Mouse (Mus musculus): ENCODE results near the gene Aifm2. TPM values are rescaled to one million over a fixed set of nuclear protein-coding genes. Genes with fewer than 3 reads are reported as not detected.
A peak's percentile ranks its signal among the peaks of the same experiment; 100 is the strongest.

Aifm2 gene
- polyA plus RNA-seq, 1 experiment from 2014 or later, result 10.8 TPM

GRCm38 (mm10) chr10:61695703-61696559 lies 19.1 kb upstream of the Aifm2 start:
- peak overlapping the region; percentile 74; the same call in 1 of the 2 replicates for H3K27ac ChIP-seq (replicated peaks)
- under 1% methylated on average over 110 of the region's 111 CpGs for WGBS
- peaks cover 17% of the 10 kb centered on the region for H3K4me1 ChIP-seq
- H3K27me3 ChIP-seq, result no peaks in the 10 kb centered on the region
- no peaks in the 10 kb centered on the region for H3K9me3 ChIP-seq (replicated peaks)
- H3K36me3 ChIP-seq, result peaks cover 42% of the 10 kb centered on the region
- H3K4me3 ChIP-seq (replicated peaks), result peak overlapping the region; percentile 98
- H3K9ac ChIP-seq, result peak overlapping the region; percentile 73
- peak overlapping the region; percentile 99 for H3K4me2 ChIP-seq (replicated peaks)
- peak; percentile 31 for ATAC-seq (ENCODE audit: insufficient number of reproducible peaks, low FRiP score, low TSS enrichment, low read depth)

DNA sequence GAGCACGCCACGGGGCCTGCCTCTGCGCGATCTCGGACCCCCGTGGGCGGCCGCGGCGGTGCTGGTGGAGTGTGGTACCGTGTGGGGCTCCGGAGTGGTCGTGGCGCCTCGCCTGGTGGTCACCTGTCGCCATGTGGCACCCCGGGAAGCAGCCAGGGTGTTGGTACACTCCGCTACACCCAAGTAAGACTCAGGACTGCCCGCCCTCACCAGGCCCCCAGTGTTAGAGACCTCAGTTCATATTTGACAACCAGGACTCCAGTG lies 18.6 kb upstream of the Aifm2 start:
- Histone ChIP-seq H3K4me1 (peaks cover 17% of the 10 kb centered on the region), H3K36me3 (peaks cover 37% of the 10 kb centered on the region), H3K4me2 (replicated peaks) (peak overlapping the region; percentile 99), H3K9me3 (replicated peaks) (no peaks in the 10 kb centered on the region), H3K27ac (replicated peaks) (no peak overlapping the region), H3K27me3 (no peaks in the 10 kb centered on the region), H3K9ac (peak overlapping the region; percentile 73), H3K4me3 (replicated peaks) (peak overlapping the region; percentile 98)
- WGBS, result 15% methylated on average over 19 of the region's 19 CpGs
- no peak for ATAC-seq (ENCODE audit: insufficient number of reproducible peaks, low FRiP score, low TSS enrichment, low read depth)

DNA sequence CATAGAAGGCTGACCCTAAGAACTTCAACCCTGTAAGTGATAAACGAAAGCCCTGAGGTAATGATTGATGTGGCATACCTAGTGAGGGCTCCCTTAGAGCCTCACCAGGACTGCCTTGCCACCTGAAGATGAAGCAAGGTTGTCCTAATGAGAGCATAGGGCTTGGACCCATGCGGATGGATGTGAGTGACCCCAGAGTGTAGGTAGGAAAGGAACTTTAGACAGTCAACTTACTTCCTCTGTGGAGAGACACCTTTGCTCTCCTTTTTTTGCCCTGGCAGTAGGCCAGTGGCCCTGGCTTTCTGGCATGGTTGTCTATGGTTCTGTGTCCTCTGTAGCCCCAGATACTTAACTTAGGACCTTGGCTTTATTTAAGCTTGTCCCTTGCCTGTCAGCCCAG lies 18.0 kb upstream of the Aifm2 start:
- no peak for ATAC-seq (ENCODE audit: insufficient number of reproducible peaks, low FRiP score, low TSS enrichment, low read depth)
- H3K4me3 ChIP-seq (replicated peaks), result peak overlapping the region; percentile 98
- WGBS, result 87% methylated on average over 2 of the region's 2 CpGs
- H3K36me3 ChIP-seq, result peaks cover 38% of the 10 kb centered on the region
- peaks cover 17% of the 10 kb centered on the region for H3K4me1 ChIP-seq
- no peaks in the 10 kb centered on the region for H3K9me3 ChIP-seq (replicated peaks)
- no peak overlapping the region for H3K27ac ChIP-seq (replicated peaks)
- no peaks in the 10 kb centered on the region for H3K27me3 ChIP-seq
- H3K9ac ChIP-seq, result peak overlapping the region; percentile 73; the same call in 1 of the 2 replicates
- peak overlapping the region; percentile 99 for H3K4me2 ChIP-seq (replicated peaks)

DNA sequence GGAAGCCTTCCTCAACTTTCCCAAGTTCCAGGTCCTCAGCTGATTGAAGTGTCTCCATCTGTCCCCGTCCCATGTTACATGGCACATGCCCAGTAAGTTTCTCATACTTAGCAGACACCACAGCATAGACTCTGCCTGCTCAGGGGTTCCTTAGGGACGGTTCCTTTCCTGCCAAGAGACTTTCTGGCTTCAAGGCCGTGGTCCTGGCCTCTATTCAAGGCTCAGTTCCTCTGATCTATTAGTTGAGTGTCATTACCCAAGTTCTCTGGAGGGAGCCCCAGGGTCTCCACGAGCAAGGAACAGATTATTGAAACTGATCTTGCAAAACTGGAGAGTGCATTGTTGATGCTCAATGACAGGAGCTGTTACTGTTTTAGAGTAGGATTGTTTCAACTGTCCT lies 10.4 kb upstream of the Aifm2 start:
- Histone ChIP-seq H3K9ac (no peak overlapping the region), H3K9me3 (replicated peaks) (no peaks in the 10 kb centered on the region), H3K27ac (replicated peaks) (no peak overlapping the region), H3K4me2 (replicated peaks) (no peak overlapping the region), H3K27me3 (no peaks in the 10 kb centered on the region), H3K36me3 (peaks cover 26% of the 10 kb centered on the region), H3K4me1 (no peaks in the 10 kb centered on the region), H3K4me3 (replicated peaks) (no peak overlapping the region)
- 71% methylated on average over 4 of the region's 4 CpGs for WGBS
- ATAC-seq (ENCODE audit: insufficient number of reproducible peaks, low FRiP score, low TSS enrichment, low read depth), result 0 out of 2 replicates have a peak, but pooled peaks have one; percentile 2

- H3K9me3 ChIP-seq (replicated peaks), result no peaks in the 10 kb centered on the region
- no peak overlapping the region for H3K9ac ChIP-seq
- H3K4me1 ChIP-seq, result no peaks in the 10 kb centered on the region
- no peak overlapping the region for H3K4me3 ChIP-seq (replicated peaks)
- no peak for ATAC-seq (ENCODE audit: insufficient number of reproducible peaks, low FRiP score, low TSS enrichment, low read depth)
- no peak overlapping the region for H3K27ac ChIP-seq (replicated peaks)
- H3K4me2 ChIP-seq (replicated peaks), result no peak overlapping the region
- peaks cover 20% of the 10 kb centered on the region for H3K36me3 ChIP-seq
- WGBS, result 72% methylated on average over 6 of the region's 6 CpGs
- H3K27me3 ChIP-seq, result no peaks in the 10 kb centered on the region
These were observed 8.4 kb upstream of the Aifm2 start for GRCm38 (mm10) chr10:61706412-61707375.

DNA sequence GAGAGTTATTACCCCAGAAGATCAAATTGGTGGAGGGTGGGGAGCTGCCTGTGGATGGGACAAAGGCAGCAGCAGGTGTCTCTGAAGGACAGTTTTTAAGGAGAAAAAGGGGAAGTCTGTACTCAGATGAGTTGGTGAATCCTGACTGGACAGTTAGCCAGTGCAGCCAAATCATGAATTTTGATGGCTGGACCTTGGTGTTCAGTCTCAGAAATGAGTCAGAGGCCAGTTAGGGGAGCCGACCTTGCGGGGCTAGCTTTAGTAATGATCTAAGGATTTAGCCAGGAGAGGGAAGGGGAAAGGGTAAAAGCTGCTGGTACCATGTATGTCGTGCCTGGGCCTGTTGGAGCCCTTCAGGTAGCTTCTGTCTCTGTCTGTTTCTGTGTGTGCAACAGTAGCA lies 1.5 kb upstream of the Aifm2 start:
- H3K4me3 ChIP-seq (replicated peaks), result no peak overlapping the region
- H3K4me2 ChIP-seq (replicated peaks), result no peak overlapping the region
- H3K27ac ChIP-seq (replicated peaks), result no peak overlapping the region
- H3K9ac ChIP-seq, result no peak overlapping the region
- H3K36me3 ChIP-seq, result no peaks in the 10 kb centered on the region
- no peak for ATAC-seq (ENCODE audit: insufficient number of reproducible peaks, low FRiP score, low TSS enrichment, low read depth)
- no peaks in the 10 kb centered on the region for H3K9me3 ChIP-seq (replicated peaks)
- H3K4me1 ChIP-seq, result peaks cover 5% of the 10 kb centered on the region; the same call in 1 of the 2 replicates
- 57% methylated on average over 3 of the region's 3 CpGs for WGBS
- no peaks in the 10 kb centered on the region for H3K27me3 ChIP-seq

DNA sequence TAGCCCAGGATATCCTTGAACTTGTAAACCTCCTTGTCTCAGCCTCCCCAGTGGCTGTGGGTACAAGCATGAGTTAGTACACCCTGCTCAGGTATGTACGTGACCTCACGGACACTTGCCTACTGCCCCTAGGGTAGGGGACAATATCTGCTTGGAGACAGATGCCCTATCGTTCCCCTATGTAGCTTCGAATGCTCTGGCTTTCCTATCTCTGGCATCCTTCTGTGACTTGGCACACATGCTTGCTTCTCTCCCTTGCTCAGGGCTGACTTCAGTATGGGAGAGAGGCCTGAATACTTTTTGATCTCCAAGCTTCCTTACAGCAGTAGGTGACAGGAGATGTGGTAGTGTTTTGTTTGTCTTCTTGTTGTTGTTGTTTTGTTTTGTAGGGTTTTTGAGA lies 917 bp upstream of the Aifm2 start:
- H3K9ac ChIP-seq, result no peak overlapping the region
- peaks cover 5% of the 10 kb centered on the region; the same call in 1 of the 2 replicates for H3K4me1 ChIP-seq
- no peak overlapping the region for H3K4me2 ChIP-seq (replicated peaks)
- H3K27ac ChIP-seq (replicated peaks), result no peak overlapping the region
- H3K36me3 ChIP-seq, result no peaks in the 10 kb centered on the region
- no peak overlapping the region for H3K4me3 ChIP-seq (replicated peaks)
- no peak for ATAC-seq (ENCODE audit: insufficient number of reproducible peaks, low FRiP score, low TSS enrichment, low read depth)
- H3K9me3 ChIP-seq (replicated peaks), result no peaks in the 10 kb centered on the region
- 89% methylated on average over 4 of the region's 4 CpGs for WGBS
- no peaks in the 10 kb centered on the region for H3K27me3 ChIP-seq

GRCm38 (mm10) chr10:61715462-61715837 lies 387 bp downstream of the Aifm2 start:
- peaks cover 5% of the 10 kb centered on the region; the same call in 1 of the 2 replicates for H3K4me1 ChIP-seq
- H3K27me3 ChIP-seq, result no peaks in the 10 kb centered on the region
- H3K4me2 ChIP-seq (replicated peaks), result peak overlapping the region; percentile 85
- no peaks in the 10 kb centered on the region for H3K9me3 ChIP-seq (replicated peaks)
- peak overlapping the region; percentile 56 for H3K4me3 ChIP-seq (replicated peaks)
- peak overlapping the region; percentile 33; the same call in 1 of the 2 replicates for H3K9ac ChIP-seq
- no peaks in the 10 kb centered on the region for H3K36me3 ChIP-seq
- no peak overlapping the region for H3K27ac ChIP-seq (replicated peaks)
- 3% methylated on average over 11 of the region's 11 CpGs for WGBS
- peak; percentile 47 for ATAC-seq (ENCODE audit: insufficient number of reproducible peaks, low FRiP score, low TSS enrichment, low read depth)

- Histone ChIP-seq H3K9me3 (replicated peaks) (no peaks in the 10 kb centered on the region), H3K27me3 (no peaks in the 10 kb centered on the region), H3K36me3 (no peaks in the 10 kb centered on the region), H3K4me1 (peaks cover 5% of the 10 kb centered on the region; the same call in 1 of the 2 replicates), H3K9ac (no peak overlapping the region), H3K4me2 (replicated peaks) (peak overlapping the region; percentile 85), H3K27ac (replicated peaks) (no peak overlapping the region), H3K4me3 (replicated peaks) (peak overlapping the region; percentile 56)
- WGBS, result 72% methylated on average over 7 of the region's 7 CpGs
- no peak for ATAC-seq (ENCODE audit: insufficient number of reproducible peaks, low FRiP score, low TSS enrichment, low read depth)
These were observed 1.2 kb downstream of the Aifm2 start for GRCm38 (mm10) chr10:61715996-61716864.

- H3K9ac ChIP-seq, result no peak overlapping the region
- WGBS, result 87% methylated on average over 12 of the region's 12 CpGs
- H3K4me3 ChIP-seq (replicated peaks), result no peak overlapping the region
- no peak overlapping the region for H3K4me2 ChIP-seq (replicated peaks)
- H3K27ac ChIP-seq (replicated peaks), result no peak overlapping the region
- no peaks in the 10 kb centered on the region for H3K9me3 ChIP-seq (replicated peaks)
- peaks cover 5% of the 10 kb centered on the region; the same call in 1 of the 2 replicates for H3K4me1 ChIP-seq
- no peaks in the 10 kb centered on the region for H3K36me3 ChIP-seq
- ATAC-seq (ENCODE audit: insufficient number of reproducible peaks, low FRiP score, low TSS enrichment, low read depth), result no peak
- H3K27me3 ChIP-seq, result no peaks in the 10 kb centered on the region
These were observed 2.6 kb downstream of the Aifm2 start for GRCm38 (mm10) chr10:61717406-61718296.

Measured in embryonic facial prominence, embryonic 15.5 days (tissue).